Mouse (Mus musculus): ENCODE measurements around the gene Gm43518. TPM values are rescaled to one million over a fixed set of nuclear protein-coding genes. Genes with fewer than 3 reads are reported as not detected.
A peak's percentile ranks its signal among the peaks of the same experiment; 100 is the strongest.

Gene Gm43518
- total RNA-seq (2021) = not detected
- long read RNA-seq, experiment 1 = 0 reads
- long read RNA-seq, experiment 2 = 0 reads

GRCm38 (mm10) chr5:123927118-123927517 is at the start of gene Gm43518:
TSS of gene Gm43518 (plus strand) at chr5:123927418.
- no peak for DNase-seq (ENCODE audit: low spot score in 2 of 2)
- intact Hi-C loops (cut with DNase I) = no loop called here

- intact Hi-C loops (cut with DNase I) = no loop called here
- DNase-seq (ENCODE audit: low spot score in 2 of 2) = no peak
Measured at GRCm38 (mm10) chr5:123878056-123878455, 49.2 kb upstream of the Gm43518 start.

DNA sequence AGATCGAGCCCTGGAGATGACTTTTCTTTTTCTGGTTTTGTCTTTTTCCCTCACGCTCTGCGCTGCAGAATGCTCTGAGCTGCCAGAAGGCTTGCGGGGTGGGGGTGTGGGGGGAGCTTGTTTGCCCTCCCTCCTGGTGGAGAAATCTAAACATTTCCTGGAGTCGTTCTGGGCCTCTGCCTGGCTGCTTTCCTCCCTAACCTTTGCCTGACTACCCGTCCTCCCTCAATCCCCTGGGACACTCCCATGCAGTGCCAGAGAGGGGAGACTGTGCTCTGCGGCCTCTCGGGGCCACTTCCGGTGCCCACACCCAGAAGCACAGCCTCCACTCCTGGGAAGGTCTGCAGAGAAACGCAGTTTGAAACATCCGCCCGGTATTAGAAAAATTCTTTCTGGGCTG is 47.3 kb upstream of the Gm43518 start, which contains the start of gene Hcar1:
Gene Hcar1 (minus strand): TSS at position 93 of the 400 bp plus-strand sequence.
- DNase-seq (ENCODE audit: low spot score in 2 of 2) = no peak
- intact Hi-C loops (cut with DNase I) = no loop called here

DNA sequence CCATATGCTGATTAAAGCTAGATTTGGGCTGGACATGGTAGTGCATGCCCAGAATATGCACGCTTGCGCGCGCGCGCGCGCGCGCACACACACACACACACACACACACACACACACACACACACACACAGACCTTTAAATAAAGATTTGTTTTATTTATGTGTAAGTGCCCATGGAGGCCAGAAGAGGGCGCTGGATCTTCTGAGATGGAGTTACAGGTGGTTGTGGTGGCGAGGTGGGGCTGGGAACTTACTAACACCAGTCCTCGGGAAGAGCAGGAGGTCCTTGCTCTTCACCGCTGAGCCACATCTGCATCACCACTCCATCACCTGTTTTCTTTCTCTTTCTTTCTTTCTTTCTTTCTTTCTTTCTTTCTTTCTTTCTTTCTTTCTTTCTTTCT is 46.4 kb upstream of the Gm43518 start:
- DNase-seq (ENCODE audit: low spot score in 2 of 2) = no peak
- intact Hi-C loops (cut with DNase I) = no loop called here

DNA sequence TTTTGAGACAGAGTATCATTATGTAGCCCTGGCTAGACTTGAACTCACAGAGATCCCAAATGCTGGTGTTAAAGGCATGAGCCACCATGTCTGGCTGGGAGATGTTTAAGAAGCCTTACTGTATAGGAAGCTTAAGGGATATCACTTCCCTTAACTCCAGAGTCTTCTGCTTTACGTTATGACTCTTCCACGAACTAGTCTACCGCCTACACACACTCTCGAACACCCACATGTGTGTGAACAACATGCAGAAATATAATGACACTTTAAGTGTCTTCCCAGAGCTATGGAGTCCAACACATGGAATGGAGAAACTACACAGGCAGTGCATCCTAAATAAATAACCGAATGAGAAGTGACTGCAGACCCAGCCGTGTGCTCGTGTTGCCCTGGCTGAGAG is 43.3 kb upstream of the Gm43518 start:
- peak in 1 of 2 experiments; percentile 47 for DNase-seq (ENCODE audit: low spot score in 2 of 2)
- intact Hi-C loops (cut with DNase I) = no loop called here

- DNase-seq (ENCODE audit: low spot score in 2 of 2) = no peak
- intact Hi-C loops (cut with DNase I) = no loop called here
Measured at GRCm38 (mm10) chr5:123884332-123884731, 42.9 kb upstream of the Gm43518 start.

DNA sequence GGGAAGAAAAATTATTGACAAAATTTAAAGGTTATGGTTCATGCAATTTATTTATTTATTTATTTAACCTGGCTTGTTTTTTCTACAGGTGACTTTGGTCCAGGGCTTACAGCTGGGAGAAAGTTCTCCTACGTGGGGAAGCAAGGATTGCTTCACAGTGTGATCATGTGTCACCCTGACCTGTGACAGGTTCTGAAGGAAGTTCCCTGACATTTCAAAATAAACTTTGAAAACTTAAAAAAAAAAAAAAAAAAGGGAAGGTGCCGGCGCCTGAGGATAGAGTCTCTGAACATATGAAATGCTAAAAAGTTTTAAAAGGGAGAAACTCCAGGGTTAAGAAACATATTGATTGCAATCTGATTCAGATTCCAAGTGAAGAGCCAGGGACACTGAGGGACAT is 40.9 kb upstream of the Gm43518 start:
- intact Hi-C loops (cut with DNase I) = no loop called here

DNA sequence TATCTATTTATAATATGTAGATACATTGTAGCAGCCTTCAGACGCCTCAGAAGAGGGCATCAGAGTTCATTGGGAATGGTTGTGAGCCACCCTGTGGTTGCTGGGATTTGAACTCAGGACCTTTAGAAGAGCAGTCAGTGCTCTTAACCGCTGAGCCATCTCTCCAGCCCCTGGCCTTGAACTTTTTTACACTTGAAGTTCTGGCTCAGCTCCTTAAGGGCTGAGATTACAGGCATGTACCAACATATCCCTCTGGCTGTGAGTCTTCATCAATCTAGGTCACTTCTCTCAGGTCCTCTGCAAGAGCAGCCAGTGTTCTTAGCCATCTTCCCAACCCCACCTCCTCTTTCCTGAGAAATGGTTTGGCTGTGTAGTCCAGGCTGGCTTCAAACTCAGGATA is 36.9 kb upstream of the Gm43518 start:
- intact Hi-C loops (cut with DNase I) = no loop called here

More for the DNA sequence above, 40.9 kb upstream of the Gm43518 start:
- DNase-seq (ENCODE audit: low spot score in 2 of 2) = no peak

GRCm38 (mm10) chr5:123890987-123891386 is 36.2 kb upstream of the Gm43518 start:
- DNase-seq (ENCODE audit: low spot score in 2 of 2) = no peak
- intact Hi-C loops (cut with DNase I) = no loop called here

More for the DNA sequence above, 36.9 kb upstream of the Gm43518 start:
- DNase-seq (ENCODE audit: low spot score in 2 of 2) = no peak

DNA sequence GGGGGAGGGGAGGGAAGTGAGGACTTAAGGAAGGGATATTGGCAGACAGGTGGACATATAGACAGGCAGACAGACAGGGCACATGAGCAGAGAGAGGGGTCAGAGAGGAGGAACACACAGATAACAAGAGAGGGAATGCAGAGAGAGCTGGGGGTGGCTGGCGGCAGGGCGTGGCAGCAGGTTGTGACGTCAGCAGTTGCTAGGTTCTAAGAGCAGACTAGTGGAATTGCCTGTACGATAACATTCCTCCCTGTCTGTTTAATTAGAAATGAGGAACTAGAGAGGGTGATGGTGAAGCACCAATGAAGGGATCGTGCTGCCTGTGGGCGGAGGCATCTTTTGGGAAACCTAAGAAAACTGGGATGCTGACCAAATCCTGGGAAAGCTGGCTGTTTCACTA is 35.5 kb upstream of the Gm43518 start:
- intact Hi-C loops (cut with DNase I) = no loop called here
- DNase-seq (ENCODE audit: low spot score in 2 of 2) = peak; percentile 57 to 62

DNA sequence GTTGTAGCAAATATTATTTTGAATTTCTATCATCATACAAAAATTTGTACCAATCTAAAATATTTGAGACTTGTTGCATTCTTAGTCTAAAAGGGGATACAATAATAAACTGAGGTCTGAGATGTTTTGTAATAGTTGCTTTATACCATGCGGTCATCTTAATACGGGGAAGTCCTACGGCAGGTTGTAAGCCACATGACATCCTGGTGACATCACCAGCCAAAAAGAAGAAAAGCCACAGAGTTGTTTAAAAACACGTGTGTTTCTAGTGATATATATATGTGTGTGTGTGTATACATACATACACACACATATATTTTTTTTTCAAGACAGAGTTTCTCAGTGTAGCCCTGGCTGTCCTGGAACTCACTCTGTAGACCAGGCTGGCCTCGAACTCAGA is 33.7 kb upstream of the Gm43518 start:
- intact Hi-C loops (cut with DNase I) = no loop called here
- no peak for DNase-seq (ENCODE audit: low spot score in 2 of 2)

GRCm38 (mm10) chr5:123896395-123896794 is 30.8 kb upstream of the Gm43518 start:
- intact Hi-C loops (cut with DNase I) = no loop called here
- DNase-seq (ENCODE audit: low spot score in 2 of 2) = no peak

- intact Hi-C loops (cut with DNase I) = no loop called here
- peak; percentile 22 to 25 for DNase-seq (ENCODE audit: low spot score in 2 of 2)
Measured at GRCm38 (mm10) chr5:123897352-123897751, 29.9 kb upstream of the Gm43518 start.

GRCm38 (mm10) chr5:123904059-123904672 is 23.1 kb upstream of the Gm43518 start:
- intact Hi-C loops (cut with DNase I) = no loop called here
- no peak for DNase-seq (ENCODE audit: low spot score in 2 of 2)

GRCm38 (mm10) chr5:123906146-123906975 is 20.9 kb upstream of the Gm43518 start:
- DNase-seq (ENCODE audit: low spot score in 2 of 2) = no peak
- intact Hi-C loops (cut with DNase I) = loop anchor here (2.0 to 5.0 kb wide), 2 partner anchors 79 to 158 kb away; partner anchors contain the start of genes Kntc1 and Rsrc2

DNA sequence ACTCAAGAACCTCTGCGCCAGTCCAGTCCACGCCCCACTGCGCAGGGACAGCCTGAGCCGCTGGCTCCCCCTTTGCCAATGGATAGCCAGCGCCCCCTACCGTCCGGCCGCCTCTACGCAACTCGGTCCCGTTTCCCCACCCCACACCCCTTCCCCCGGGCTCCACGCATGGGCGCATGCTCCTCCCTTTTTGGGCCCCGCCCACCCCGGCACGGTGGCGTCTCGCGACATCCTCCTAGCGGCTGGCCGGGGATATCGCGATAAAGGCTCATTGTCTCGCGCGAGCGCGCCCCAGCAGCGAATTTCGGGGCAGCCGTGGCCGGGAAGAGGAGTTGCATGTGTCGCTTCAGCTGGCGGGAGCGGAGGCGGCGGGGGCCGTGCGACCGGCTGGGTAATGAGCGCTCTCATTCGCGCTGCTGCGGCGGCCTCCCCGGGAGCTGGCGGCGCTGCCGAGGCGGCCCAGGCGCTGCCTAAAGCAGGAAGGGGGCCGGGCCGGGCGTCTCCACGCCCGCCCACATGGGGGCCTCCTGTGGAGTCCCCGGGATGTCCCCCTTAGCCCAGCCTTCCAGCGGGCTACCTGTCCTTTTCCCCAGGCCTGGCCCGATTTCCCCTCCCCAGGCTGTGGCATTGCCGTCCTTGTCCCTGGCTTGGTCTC is 20.1 kb upstream of the Gm43518 start, which contains the start of gene Denr:
Gene Denr (plus strand): TSS at position 200 of the 655 bp plus-strand sequence.
- intact Hi-C loops (cut with DNase I) = loop anchor here (2.0 to 5.0 kb wide), 2 partner anchors 80 to 158 kb away; partner anchors contain the start of genes Kntc1 and Rsrc2
- peak; percentile 98 to 99 for DNase-seq (ENCODE audit: low spot score in 2 of 2)

DNA sequence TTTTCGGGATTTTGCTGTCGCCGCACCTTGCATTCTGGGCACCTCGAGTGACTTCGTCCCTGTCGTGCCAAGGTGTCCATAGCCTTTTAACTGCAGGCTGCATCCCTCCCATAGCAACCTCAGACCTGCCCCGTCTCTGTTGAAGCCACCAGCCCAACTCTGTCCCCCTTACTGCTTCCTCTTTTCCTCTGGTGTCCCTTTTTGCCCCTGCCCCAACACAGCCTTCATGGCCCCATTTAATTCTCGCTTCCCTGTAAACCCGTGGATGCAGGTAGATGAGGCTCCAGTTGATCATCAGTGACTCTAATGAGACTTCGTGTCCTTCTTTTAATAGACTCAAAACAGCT is 19.6 kb upstream of the Gm43518 start:
- intact Hi-C loops (cut with DNase I) = loop anchor here (2.0 to 5.0 kb wide), 2 partner anchors 80 to 159 kb away; partner anchors contain the start of genes Kntc1 and Rsrc2
- no peak for DNase-seq (ENCODE audit: low spot score in 2 of 2)

- no peak for DNase-seq (ENCODE audit: low spot score in 2 of 2)
- intact Hi-C loops (cut with DNase I) = no loop called here
Measured at GRCm38 (mm10) chr5:123914852-123915251, 12.4 kb upstream of the Gm43518 start.

- intact Hi-C loops (cut with DNase I) = loop anchor here (5.0 kb wide), 1 partner anchor 185 kb away; no protein-coding TSS in a partner anchor
- DNase-seq (ENCODE audit: low spot score in 2 of 2) = no peak
Measured at GRCm38 (mm10) chr5:123922112-123922511, 5.1 kb upstream of the Gm43518 start.

DNA sequence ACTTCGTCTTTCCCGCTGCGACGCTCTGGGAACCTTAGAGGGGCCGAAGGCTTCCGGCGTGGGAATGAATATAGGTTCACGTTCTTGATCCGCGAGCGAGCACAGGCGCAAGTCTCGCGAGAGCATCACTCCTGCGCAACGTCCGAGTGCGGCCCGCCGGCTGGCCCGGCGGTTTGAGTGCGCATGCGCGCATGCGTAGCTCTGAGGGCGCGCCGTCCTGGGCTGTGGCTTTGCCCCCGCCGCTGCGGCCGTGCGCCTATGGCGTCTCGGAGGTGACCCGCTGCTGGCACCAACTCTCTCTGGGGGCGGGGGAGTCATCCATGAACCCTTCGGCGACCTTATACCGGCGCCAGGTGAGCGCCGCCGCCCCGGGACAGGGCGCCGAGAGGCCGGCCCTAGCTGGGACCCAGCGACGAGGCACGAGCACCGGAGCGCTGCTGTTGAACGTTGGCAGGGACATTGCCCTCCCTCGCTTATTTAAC is 3.3 kb downstream of the Gm43518 start, which contains the start of gene Ccdc62:
Gene Ccdc62 (plus strand): TSS at position 172 of the 482 bp plus-strand sequence.
- intact Hi-C loops (cut with DNase I) = no loop called here
- peak; percentile 94 to 96 for DNase-seq (ENCODE audit: low spot score in 2 of 2)
